Mouse (Mus musculus): ENCODE data around the gene Psen2. TPM values are rescaled to one million over a fixed set of nuclear protein-coding genes. Genes with fewer than 3 reads are reported as not detected.
A peak's percentile ranks its signal among the peaks of the same experiment; 100 is the strongest.

Gene Psen2
- polyA plus RNA-seq, 1 experiment from 2014 or later: 17.4 TPM

DNA sequence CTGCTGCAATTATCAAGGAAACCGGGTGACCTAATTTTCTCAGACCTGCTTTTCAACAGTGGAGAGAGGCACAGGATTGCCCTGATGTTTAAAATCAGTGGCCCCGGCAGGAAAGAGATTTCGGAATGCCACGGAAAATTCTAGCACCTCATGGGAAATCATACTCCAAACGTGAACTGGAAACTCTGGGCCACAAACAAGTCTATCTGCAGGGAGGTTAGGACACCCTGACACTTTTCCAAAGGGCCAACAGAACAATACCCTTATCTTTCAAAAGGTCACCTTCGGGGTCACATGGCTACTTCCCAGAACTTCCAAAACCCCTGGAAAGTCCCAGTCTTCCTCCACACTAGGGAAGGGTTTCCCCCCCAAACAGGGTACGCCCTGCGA lies 12.8 kb downstream of the Psen2 start:
- no peak overlapping the region for H3K4me2 ChIP-seq (replicated peaks; ENCODE audit: low read depth, low read length)
- 62% methylated on average over 8 of the region's 8 CpGs for WGBS
- no peak for ATAC-seq (ENCODE audit: insufficient number of reproducible peaks, insufficient read depth, low FRiP score, low read depth)

DNA sequence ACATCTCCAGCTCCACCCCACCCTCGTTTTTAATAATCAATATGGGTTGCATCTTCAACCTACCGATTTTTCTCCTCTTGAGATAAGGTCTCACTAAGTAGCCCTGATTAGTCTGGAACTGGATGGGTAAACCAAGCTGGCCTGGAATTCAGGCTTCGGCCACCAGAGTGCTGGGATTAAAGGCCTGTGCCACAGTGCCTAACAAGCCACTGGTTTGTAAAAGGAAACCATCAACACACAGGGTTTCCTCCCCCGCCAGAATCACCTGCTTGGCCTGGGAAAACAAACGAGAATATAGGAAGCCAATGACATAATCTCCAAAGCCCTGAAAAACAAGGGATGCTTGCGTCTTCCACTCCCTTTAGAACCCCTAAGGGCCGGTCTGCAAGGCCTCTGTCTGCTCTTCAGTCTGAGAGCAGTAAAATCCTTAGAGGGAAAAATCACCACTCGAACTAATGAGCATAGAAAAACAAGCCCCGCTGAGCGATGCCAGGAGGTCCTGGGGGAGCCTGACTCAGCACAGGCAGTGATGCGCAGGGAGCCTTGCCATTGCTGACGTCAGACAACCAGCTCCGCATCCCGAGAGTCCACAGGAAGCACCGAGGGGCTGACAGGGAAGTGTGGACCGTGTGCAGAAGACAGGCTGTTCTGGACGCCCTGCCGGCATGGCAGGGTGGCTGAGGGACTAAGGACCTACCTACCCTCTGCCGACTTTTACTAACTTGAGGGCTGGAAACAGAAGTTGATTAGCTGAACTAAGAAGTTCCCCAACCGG lies 13.4 kb downstream of the Psen2 start:
- no peak overlapping the region for H3K9ac ChIP-seq (replicated peaks; ENCODE audit: low read depth, low read length)
- H3K4me1 ChIP-seq (ENCODE audit: control insufficient read depth, insufficient read depth, low read length): peaks cover 9% of the 10 kb centered on the region; the same call in 1 of the 2 replicates
- no peak overlapping the region for H3K4me3 ChIP-seq (ENCODE audit: low read depth, low read length)
- WGBS: 26% methylated on average over 20 of the region's 20 CpGs
- peak; percentile 66 for ATAC-seq (ENCODE audit: insufficient number of reproducible peaks, insufficient read depth, low FRiP score, low read depth)
- H3K9me3 ChIP-seq (ENCODE audit: control insufficient read depth, low read depth, low read length): no peaks in the 10 kb centered on the region
- no peaks in the 10 kb centered on the region for H3K36me3 ChIP-seq (ENCODE audit: control insufficient read depth, insufficient read depth, low read length)
- H3K4me2 ChIP-seq (replicated peaks; ENCODE audit: low read depth, low read length): no peak overlapping the region
- no peaks in the 10 kb centered on the region for H3K27me3 ChIP-seq (ENCODE audit: control insufficient read depth, insufficient read depth, low read length)
- no peak overlapping the region for H3K27ac ChIP-seq (ENCODE audit: low read length)

More for the DNA sequence above, 12.8 kb downstream of the Psen2 start:
- peaks cover 9% of the 10 kb centered on the region; the same call in 1 of the 2 replicates for H3K4me1 ChIP-seq (ENCODE audit: control insufficient read depth, insufficient read depth, low read length)
- no peaks in the 10 kb centered on the region for H3K36me3 ChIP-seq (ENCODE audit: control insufficient read depth, insufficient read depth, low read length)
- no peaks in the 10 kb centered on the region for H3K27me3 ChIP-seq (ENCODE audit: control insufficient read depth, insufficient read depth, low read length)
- no peak overlapping the region for H3K27ac ChIP-seq (ENCODE audit: low read length)
- H3K9ac ChIP-seq (replicated peaks; ENCODE audit: low read depth, low read length): no peak overlapping the region
- no peaks in the 10 kb centered on the region for H3K9me3 ChIP-seq (ENCODE audit: control insufficient read depth, low read depth, low read length)
- H3K4me3 ChIP-seq (ENCODE audit: low read depth, low read length): no peak overlapping the region

DNA sequence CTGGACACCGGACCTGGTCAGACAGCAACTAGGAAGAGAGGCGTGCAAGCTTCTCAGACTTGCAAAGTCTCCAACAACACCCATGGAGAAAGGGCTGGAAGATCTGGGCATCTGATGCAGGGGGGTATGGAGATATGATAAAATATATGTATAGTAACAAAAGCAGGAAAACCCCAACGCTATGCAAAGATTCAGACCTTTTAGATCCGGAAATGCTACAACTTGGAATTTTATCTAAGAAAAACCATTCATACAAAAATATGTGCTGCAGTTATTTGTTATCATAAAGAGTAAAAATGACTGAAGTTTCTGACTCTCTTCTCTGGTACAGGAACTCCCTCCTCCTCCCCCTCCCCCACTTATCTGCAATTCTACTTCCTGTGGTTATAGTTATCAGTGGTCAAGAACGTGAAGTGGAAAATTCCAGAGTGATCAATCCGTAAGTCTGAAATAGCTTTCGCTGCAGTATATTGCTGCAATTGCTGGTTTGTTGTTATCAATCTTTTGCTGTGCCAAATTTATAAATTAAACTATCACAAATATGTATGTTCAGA lies 14.6 kb downstream of the Psen2 start:
- 71% methylated on average over 7 of the region's 7 CpGs for WGBS
- Histone ChIP-seq H3K9ac (replicated peaks; ENCODE audit: low read depth, low read length) (no peak overlapping the region), H3K4me3 (ENCODE audit: low read depth, low read length) (no peak overlapping the region), H3K4me1 (ENCODE audit: control insufficient read depth, insufficient read depth, low read length) (peaks cover 9% of the 10 kb centered on the region; the same call in 1 of the 2 replicates), H3K36me3 (ENCODE audit: control insufficient read depth, insufficient read depth, low read length) (no peaks in the 10 kb centered on the region), H3K9me3 (ENCODE audit: control insufficient read depth, low read depth, low read length) (no peaks in the 10 kb centered on the region), H3K4me2 (replicated peaks; ENCODE audit: low read depth, low read length) (no peak overlapping the region), H3K27ac (ENCODE audit: low read length) (no peak overlapping the region), H3K27me3 (ENCODE audit: control insufficient read depth, insufficient read depth, low read length) (no peaks in the 10 kb centered on the region)
- no peak for ATAC-seq (ENCODE audit: insufficient number of reproducible peaks, insufficient read depth, low FRiP score, low read depth)

DNA sequence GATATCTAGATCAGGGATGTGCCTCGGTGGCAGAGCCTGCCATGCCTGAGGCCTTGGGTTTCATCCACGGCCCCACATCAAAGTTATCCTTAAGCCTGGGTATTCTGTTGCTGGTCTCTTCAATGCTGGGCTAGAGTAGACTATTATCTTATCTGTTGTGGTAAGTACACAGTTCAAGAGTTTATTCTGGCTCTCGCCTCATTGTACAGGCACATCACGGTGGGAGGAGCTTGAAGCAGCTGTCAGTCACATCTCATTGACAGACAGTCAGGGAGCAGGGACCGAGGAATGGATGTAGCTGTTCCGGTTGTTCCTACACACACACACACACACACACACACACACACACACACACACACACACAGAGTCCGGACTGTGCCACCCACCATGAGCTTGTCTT lies 15.3 kb downstream of the Psen2 start:
- WGBS: 79% methylated on average over 7 of the region's 7 CpGs
- peaks cover 9% of the 10 kb centered on the region; the same call in 1 of the 2 replicates for H3K4me1 ChIP-seq (ENCODE audit: control insufficient read depth, insufficient read depth, low read length)
- no peak overlapping the region for H3K4me3 ChIP-seq (ENCODE audit: low read depth, low read length)
- ATAC-seq (ENCODE audit: insufficient number of reproducible peaks, insufficient read depth, low FRiP score, low read depth): no peak
- H3K36me3 ChIP-seq (ENCODE audit: control insufficient read depth, insufficient read depth, low read length): no peaks in the 10 kb centered on the region
- H3K9ac ChIP-seq (replicated peaks; ENCODE audit: low read depth, low read length): no peak overlapping the region
- no peaks in the 10 kb centered on the region for H3K9me3 ChIP-seq (ENCODE audit: control insufficient read depth, low read depth, low read length)
- no peak overlapping the region for H3K4me2 ChIP-seq (replicated peaks; ENCODE audit: low read depth, low read length)
- H3K27me3 ChIP-seq (ENCODE audit: control insufficient read depth, insufficient read depth, low read length): no peaks in the 10 kb centered on the region
- H3K27ac ChIP-seq (ENCODE audit: low read length): no peak overlapping the region

DNA sequence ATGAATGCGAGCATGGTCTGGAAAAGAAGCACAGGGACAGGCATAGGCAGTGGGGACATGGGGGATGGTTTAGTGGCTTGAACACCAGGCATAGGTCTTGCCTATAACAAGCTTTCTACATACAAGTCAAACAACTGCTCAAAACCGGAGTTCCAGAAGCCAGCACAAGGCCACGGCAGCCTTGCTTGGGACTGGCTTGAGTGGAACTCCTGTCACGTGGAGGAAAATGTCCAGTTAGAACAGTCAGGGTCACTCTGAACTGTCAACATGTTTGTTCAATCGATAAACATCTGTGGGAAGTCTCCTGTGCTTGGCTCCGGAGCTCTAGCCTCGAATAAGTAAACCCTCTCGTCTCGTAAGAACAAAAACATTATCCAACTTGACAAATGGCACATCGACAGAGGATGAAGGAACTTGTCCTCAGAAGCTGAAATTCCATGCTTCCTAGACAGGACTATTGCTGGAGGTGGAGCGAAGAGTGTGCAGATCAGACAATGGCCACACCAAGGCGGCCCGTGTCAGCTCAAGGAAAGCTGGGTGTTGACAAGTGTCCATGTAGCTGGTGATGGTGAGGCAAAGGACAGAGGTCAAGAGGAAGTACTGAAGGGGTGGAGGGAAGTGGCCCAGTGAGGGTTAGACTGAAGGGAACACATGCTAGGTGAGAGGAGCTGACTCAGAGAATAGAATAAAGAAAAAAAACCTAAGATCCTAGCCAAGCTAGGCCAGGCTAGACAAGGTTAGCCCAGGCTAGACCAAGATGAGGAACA lies 17.3 kb downstream of the Psen2 start:
- H3K9me3 ChIP-seq (ENCODE audit: control insufficient read depth, low read depth, low read length): no peaks in the 10 kb centered on the region
- no peak overlapping the region for H3K4me3 ChIP-seq (ENCODE audit: low read depth, low read length)
- no peak overlapping the region for H3K9ac ChIP-seq (replicated peaks; ENCODE audit: low read depth, low read length)
- H3K4me2 ChIP-seq (replicated peaks; ENCODE audit: low read depth, low read length): no peak overlapping the region
- no peaks in the 10 kb centered on the region for H3K36me3 ChIP-seq (ENCODE audit: control insufficient read depth, insufficient read depth, low read length)
- no peak overlapping the region for H3K27ac ChIP-seq (ENCODE audit: low read length)
- H3K4me1 ChIP-seq (ENCODE audit: control insufficient read depth, insufficient read depth, low read length): peaks cover 9% of the 10 kb centered on the region; the same call in 1 of the 2 replicates
- no peaks in the 10 kb centered on the region for H3K27me3 ChIP-seq (ENCODE audit: control insufficient read depth, insufficient read depth, low read length)
- WGBS: 48% methylated on average over 13 of the region's 13 CpGs
- ATAC-seq (ENCODE audit: insufficient number of reproducible peaks, insufficient read depth, low FRiP score, low read depth): no peak; the same call in 1 of the 2 replicates

DNA sequence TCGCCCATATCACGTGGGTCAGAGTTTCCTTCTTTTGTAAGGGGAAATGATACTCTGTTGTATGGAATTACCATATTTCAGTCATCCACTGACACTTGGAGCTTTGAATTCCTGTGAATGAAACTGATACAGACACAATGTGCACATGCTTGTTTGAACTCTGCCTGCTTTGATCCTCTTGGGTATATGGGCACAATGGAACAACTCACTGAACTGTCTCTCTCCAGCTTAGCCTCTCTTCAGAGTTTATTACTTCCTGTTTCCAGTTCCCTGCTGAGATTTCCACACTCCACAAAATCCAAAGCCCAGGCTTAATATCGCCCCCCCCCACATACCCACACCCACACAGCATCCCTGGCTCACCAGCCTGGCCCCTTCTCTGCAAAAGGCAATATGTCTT lies 31.5 kb downstream of the Psen2 start:
- ATAC-seq (ENCODE audit: insufficient number of reproducible peaks, insufficient read depth, low FRiP score, low read depth): no peak
- Histone ChIP-seq H3K4me1 (ENCODE audit: control insufficient read depth, insufficient read depth, low read length) (no peaks in the 10 kb centered on the region; the same call in 1 of the 2 replicates), H3K27me3 (ENCODE audit: control insufficient read depth, insufficient read depth, low read length) (no peaks in the 10 kb centered on the region), H3K9me3 (ENCODE audit: control insufficient read depth, low read depth, low read length) (no peaks in the 10 kb centered on the region), H3K36me3 (ENCODE audit: control insufficient read depth, insufficient read depth, low read length) (no peaks in the 10 kb centered on the region), H3K9ac (replicated peaks; ENCODE audit: low read depth, low read length) (no peak overlapping the region), H3K4me2 (replicated peaks; ENCODE audit: low read depth, low read length) (no peak overlapping the region), H3K27ac (ENCODE audit: low read length) (no peak overlapping the region), H3K4me3 (ENCODE audit: low read depth, low read length) (no peak overlapping the region)
- WGBS: 89% methylated on average over 3 of the region's 3 CpGs

DNA sequence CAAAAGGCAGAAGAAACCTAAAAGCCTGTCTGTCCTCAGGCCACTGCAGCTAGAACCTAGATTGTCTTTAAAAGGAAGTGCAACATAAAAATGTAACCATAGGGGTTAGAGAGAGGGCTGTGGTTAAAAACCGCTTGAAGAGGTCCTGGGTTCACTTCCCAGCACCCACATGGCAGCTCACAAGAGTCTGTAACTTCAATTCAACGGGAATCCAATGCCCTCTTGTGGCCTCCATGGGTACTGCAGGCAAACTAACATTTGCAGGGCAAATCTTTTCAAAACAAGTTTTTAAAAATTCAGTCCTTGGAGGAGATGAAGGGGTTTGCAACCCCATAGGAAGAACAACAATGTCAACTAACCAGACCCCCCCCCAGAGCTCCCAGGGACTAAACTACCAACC lies 32.7 kb downstream of the Psen2 start:
- Histone ChIP-seq H3K27me3 (ENCODE audit: control insufficient read depth, insufficient read depth, low read length) (no peaks in the 10 kb centered on the region), H3K27ac (ENCODE audit: low read length) (no peak overlapping the region), H3K4me1 (ENCODE audit: control insufficient read depth, insufficient read depth, low read length) (peaks cover 6% of the 10 kb centered on the region; the same call in 1 of the 2 replicates), H3K4me3 (ENCODE audit: low read depth, low read length) (no peak overlapping the region), H3K36me3 (ENCODE audit: control insufficient read depth, insufficient read depth, low read length) (no peaks in the 10 kb centered on the region), H3K9ac (replicated peaks; ENCODE audit: low read depth, low read length) (no peak overlapping the region), H3K9me3 (ENCODE audit: control insufficient read depth, low read depth, low read length) (no peaks in the 10 kb centered on the region), H3K4me2 (replicated peaks; ENCODE audit: low read depth, low read length) (no peak overlapping the region)
- WGBS: 40% methylated on average over 2 of the region's 2 CpGs
- no peak for ATAC-seq (ENCODE audit: insufficient number of reproducible peaks, insufficient read depth, low FRiP score, low read depth)

DNA sequence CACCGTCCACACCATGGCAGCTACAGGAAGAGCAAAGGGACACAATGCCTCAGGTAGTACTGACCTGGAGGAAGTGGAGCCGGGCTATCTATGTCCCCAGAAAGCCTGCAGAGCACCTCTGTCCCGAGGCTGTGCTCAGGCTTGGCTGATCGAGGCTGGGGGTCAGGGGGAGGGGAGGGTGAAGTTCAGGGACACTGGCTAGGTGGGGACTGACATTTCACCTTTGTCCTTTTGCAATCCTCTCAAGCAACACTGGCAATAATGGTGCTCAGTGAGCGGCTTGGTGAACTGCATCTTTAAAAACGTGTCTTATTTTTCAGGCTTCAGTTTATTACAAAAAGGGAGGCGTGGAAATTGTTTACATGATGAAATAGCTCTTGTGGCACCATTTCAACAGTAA lies 33.3 kb downstream of the Psen2 start:
- no peak for ATAC-seq (ENCODE audit: insufficient number of reproducible peaks, insufficient read depth, low FRiP score, low read depth)
- WGBS: 70% methylated on average over 7 of the region's 7 CpGs
- Histone ChIP-seq H3K9me3 (ENCODE audit: control insufficient read depth, low read depth, low read length) (no peaks in the 10 kb centered on the region), H3K27ac (ENCODE audit: low read length) (no peak overlapping the region), H3K27me3 (ENCODE audit: control insufficient read depth, insufficient read depth, low read length) (no peaks in the 10 kb centered on the region), H3K4me3 (ENCODE audit: low read depth, low read length) (no peak overlapping the region), H3K9ac (replicated peaks; ENCODE audit: low read depth, low read length) (no peak overlapping the region), H3K36me3 (ENCODE audit: control insufficient read depth, insufficient read depth, low read length) (no peaks in the 10 kb centered on the region), H3K4me2 (replicated peaks; ENCODE audit: low read depth, low read length) (no peak overlapping the region), H3K4me1 (ENCODE audit: control insufficient read depth, insufficient read depth, low read length) (peaks cover 6% of the 10 kb centered on the region; the same call in 1 of the 2 replicates)
